Mouse (Mus musculus): Measurements from ENCODE around the gene Dact3. TPM values are rescaled to one million over a fixed set of nuclear protein-coding genes. Genes with fewer than 3 reads are reported as not detected.
A peak's percentile ranks its signal among the peaks of the same experiment; 100 is the strongest.

Gene Dact3
- total RNA-seq, 2 experiments from 2014 or later, result 11.2 to 11.7 TPM

DNA sequence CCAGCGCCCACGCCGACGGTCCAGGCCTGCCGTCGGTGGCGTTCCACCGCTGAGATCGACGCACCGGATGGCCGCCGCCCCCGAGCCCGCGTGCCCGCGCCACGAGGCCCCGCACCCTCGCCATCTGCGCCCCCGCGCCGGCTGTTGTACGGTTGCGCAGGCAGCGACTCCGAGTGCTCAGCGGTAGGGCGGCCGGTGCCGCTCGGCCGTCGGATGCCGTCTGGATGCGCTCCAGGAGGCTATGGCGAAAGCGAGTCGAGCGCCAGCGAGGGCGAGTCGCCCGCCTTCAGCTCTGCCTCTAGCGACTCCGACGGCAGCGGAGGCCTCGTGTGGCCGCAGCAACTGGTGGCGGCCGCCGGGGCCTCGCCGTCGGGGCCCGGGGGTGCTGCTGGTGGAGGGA is 10.8 kb downstream of the Dact3 start:
- intact Hi-C loops (cut with DNase I), result no loop called here
- no peak for DNase-seq

DNA sequence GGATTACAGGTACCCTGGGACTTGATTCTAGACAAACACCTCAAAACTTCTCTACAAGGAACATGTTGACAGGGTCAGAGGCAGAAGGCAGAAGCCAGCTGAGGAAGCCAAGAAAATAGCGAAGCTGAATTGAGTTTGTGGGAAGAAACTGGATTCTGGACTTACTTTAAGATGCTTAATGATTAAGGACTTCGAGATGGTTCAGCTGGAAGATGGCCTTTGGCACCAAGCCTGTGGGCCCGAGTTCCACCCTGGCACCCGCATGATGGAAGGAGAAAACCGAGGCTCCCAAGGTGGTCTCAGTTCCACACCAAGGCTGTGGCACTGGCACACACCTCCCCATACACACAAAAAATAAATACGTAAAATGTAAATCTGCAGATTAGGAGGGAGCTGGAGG is 15.4 kb downstream of the Dact3 start:
- peak in 1 of 2 experiments; percentile 66 for DNase-seq
- intact Hi-C loops (cut with DNase I), result loop anchor here (2.0 kb wide), 2 partner anchors 78 to 144 kb away; no protein-coding TSS in a partner anchor

DNA sequence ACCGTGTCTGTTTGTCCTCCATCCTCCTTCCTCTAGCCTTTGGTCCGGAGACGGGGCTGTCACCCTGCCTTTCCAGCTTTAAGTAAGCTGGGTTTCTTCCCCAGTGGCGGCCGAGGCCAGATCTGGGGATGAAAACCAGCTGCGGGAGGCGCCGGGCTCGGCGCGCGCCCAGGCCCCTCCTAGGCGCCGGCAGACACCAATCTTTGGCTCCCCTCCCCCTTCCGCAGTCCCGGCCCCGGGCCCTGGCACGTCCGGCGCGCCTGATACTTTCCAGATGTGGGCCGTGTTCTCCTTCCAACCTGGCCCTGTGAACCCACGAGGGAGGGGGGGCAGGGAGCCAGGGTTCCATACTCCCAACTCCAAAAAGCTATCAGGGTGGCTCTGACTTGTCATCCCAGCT is 15.8 kb downstream of the Dact3 start:
- intact Hi-C loops (cut with DNase I), result loop anchor here (2.0 kb wide), 2 partner anchors 78 to 144 kb away; no protein-coding TSS in a partner anchor

DNA sequence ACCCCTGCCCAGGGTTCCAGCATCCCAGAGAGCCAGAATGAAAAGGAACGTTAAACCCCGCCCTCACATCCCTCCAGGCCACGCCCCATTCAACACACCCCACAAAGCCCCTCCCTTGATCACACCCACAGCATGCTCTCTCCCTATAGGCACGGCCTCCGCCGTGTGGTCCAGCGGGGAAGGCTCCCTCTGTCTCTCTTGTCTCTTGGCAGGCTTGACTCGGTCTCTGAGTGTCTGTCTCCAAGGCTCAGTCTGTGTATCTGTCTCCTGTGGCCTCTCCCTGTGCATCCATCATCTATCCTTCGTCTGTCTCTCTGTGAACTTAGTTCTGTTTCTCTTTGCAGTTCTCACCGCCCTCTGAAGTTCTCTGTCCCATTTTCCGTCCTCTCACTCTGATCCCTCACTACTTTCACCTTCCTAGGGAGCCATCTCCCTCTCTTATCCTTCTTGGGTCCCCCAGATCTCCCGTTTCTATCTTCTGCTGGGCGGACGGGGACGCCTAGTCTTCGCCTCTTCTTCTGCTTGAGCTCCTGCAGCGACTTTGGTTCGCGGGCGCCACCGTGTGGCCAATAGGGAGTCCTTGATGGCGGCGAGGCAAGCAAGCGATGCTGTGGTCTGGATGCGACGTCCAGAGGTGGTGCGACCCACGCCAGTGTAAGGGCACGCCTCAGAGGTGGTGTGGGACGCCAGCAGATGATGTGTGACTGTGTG is 16.7 kb downstream of the Dact3 start, which contains the start of gene Gng8:
Gene Gng8 (plus strand): TSS at position 146 of the 711 bp plus-strand sequence.
- intact Hi-C loops (cut with DNase I), result loop anchor here (1.0 to 2.0 kb wide), 5 partner anchors 17 to 145 kb away; no protein-coding TSS in a partner anchor
- DNase-seq, result peak; percentile 88 to 89

More for the DNA sequence above, 15.8 kb downstream of the Dact3 start:
- peak; percentile 77 to 86 for DNase-seq

DNA sequence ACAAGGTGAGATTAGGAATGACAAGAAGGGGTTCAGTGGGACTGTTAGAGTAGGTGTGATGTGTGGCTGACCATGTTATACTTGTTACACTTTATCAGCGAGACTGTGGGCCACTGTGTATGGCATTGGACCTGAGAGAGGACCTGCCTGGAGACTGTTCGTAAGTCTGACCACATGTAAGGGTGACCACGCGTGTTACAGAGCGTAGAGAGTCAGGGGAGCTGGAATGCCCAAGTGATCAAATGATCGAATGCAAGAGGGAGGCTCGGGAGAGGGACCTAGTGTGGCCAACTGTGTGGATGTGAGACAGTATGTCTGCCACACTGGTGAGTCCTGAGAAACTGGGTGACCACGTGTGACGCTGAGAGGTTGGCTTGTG is 17.2 kb downstream of the Dact3 start:
- intact Hi-C loops (cut with DNase I), result loop anchor here (1.0 kb wide), 3 partner anchors 18 to 66 kb away; no protein-coding TSS in a partner anchor

DNA sequence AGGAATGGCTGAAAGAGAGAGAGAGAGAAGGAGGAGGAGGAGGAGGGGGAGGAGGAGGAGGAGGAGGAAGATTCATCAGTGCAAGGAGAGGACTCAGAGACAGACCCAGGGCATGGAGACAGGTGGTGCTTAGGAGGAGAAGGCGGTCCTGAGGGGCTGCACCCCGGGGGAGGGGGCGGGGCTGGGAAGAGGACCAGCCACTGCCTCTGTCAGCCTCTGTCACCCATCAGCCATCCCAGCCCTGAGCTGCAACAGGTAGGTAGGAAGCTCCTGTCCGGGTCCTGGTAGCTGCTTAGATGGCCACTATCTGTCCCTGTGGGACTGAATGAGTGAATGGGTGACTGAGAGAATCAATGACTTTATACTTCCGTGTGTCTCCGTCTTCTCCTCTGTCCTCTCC is 18.5 kb downstream of the Dact3 start:
- no peak for DNase-seq
- intact Hi-C loops (cut with DNase I), result no loop called here

More for the DNA sequence above, 17.2 kb downstream of the Dact3 start:
- no peak for DNase-seq

DNA sequence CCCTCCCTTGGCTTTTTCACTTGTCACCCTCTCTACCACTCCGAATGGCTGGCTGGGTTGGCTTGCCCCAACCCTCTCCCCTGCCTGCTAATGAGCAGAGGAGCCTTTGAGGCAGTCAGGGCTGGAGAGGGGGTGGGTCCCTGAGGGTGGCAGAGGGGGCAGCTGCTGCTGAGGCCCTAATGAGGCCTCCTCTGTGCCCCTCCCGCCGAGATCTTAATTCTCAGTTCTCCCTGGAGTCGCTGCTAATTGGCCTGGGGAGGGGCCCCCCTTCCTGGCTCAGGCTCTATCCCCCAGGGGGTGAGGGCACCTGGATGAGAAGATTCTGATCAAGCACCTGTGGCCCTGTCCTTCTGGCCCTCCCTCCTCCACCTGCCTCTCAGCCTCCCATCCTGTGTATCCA is 19.2 kb downstream of the Dact3 start:
- intact Hi-C loops (cut with DNase I), result no loop called here

DNA sequence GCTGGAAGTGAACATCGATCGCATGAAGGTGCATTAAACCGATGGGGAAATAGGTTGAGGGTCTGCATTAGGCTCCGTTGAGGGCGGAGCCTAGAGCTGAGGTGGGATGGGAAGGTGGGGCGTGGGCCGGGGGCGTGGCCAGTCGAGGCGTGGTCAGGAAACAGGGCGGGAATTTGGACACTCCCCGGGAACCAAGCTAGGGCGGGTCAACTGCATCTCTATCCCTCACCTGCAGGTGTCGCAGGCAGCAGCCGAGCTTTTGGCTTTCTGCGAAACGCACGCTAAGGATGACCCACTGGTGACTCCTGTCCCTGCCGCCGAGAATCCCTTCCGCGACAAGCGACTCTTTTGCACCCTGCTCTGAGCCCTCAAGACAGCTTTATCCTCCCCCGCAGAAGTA is 19.9 kb downstream of the Dact3 start:
- intact Hi-C loops (cut with DNase I), result loop anchor here (1.0 kb wide), 1 partner anchor 18 kb away; no protein-coding TSS in a partner anchor
- peak; percentile 82 to 84 for DNase-seq

More for the DNA sequence above, 19.2 kb downstream of the Dact3 start:
- DNase-seq, result no peak

DNA sequence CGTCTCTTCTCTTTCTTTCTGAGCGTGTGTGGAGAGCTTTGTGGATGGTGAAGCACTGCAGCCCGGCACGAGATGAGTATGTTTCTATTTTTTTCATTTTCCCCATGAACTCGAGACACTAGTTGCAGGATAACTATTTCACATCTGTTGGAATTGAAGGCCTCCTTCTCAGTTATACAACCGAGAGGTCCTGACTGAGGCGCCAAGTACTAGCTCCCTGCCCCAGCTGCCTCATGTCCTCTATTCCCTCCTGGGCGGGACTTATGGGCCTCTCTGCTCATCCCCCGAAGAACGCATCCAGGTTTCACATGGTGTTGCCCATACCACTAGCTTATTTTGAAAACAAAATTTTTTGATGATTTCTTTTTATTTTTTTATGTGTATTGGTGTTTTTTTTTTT is 20.4 kb downstream of the Dact3 start:
- no peak for DNase-seq
- intact Hi-C loops (cut with DNase I), result loop anchor here (1.0 kb wide), 1 partner anchor 18 kb away; no protein-coding TSS in a partner anchor

DNA sequence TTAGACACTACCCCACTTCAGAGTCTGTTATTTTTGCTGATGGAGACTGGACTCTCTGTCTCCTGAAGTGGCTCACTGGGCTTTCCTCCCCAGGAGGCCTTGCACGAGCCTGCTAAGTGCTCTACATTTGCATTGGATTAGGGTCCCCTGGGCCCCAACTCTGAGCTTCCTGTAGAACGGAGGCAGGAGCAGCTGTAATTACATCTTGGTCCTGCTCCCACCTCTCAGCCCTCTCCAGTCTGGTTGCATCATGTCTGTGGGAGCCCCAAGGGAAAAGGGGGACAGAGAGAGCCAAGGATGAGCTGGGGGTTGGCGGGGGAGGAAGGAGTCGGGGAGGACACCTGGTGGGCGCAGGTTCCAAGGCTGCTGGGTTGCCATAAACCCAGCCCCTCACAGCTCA is 25.4 kb downstream of the Dact3 start:
- no peak for DNase-seq
- intact Hi-C loops (cut with DNase I), result no loop called here

DNA sequence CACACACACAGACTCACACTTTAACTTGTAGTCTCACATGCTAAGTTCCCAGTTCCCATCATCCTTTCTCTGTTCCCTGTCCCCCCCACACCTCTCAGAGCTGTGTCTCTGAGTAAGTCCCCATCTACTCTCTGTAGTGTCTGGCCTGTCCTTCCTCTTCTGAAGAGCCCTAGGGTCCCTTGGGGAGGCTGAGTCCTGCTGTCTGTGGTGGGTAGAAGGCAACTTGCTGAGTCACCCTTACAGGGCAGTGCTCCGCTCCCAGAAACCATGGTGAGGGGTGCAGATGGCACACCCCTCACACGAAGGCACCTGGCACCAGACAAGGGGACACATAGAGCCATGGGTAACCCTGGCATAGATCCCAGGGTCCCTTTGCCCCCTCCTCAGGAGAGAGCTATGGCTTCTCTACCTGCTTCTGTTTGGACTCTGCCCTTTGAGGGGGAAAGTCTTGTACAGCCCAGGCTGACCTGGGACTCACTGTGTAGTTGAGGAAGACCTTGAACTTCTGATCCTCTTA is 28.4 kb downstream of the Dact3 start:
- DNase-seq, result no peak
- intact Hi-C loops (cut with DNase I), result no loop called here

DNA sequence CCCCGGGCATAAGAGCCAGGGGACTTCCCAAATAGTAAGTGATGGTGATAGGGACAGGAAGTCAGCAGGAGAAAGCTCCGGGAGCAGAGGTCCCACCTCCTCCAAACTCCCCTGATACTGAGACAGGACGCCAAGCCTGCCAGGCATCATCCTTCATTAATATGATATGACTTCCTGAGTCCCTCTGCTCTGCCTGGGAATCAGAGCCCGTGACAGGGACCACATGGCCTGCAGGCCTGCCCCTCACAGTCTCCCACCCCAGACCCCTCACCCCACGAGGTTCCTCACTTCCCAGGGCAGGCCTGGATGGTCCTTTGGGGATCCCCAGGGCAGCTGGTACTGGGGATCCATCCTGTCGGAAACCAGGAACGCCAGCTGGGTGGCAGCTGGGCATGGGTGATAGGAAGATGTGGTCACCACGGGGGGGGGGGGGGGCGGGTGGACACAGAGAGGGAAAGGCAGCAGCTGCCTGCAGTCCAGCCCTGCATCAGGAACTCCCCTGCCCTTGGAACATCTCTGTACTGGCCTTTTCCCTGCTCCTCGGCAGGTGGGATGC is 29.1 kb downstream of the Dact3 start:
- no peak for DNase-seq
- intact Hi-C loops (cut with DNase I), result no loop called here

DNA sequence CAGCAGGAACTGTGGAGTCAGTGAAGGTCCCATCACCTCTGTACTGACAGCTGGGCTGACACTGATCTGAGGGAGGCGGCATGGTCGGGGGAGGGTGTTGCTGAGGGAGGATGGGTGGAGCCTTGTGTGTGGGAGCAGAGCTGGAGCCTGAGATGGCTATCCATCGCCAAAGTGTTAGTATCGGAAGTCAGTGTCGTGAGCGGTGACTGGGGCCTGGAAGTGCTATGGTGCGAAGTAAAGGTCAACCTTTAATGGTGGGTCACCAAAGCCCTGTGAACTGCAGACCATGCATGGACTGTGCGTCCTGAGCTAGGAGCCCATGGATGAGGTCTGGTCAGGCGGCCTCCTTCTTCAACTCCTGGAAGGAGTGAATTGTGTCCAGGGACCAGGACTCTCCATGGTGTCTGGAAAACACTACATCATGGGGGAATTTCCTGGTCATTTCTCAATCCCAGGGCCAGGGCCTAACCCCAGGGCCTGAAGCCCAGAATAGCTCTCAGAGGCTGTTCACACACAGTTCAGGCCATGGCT is 30.4 kb downstream of the Dact3 start:
- intact Hi-C loops (cut with DNase I), result no loop called here
- peak in 1 of 2 experiments; percentile 68 for DNase-seq

DNA sequence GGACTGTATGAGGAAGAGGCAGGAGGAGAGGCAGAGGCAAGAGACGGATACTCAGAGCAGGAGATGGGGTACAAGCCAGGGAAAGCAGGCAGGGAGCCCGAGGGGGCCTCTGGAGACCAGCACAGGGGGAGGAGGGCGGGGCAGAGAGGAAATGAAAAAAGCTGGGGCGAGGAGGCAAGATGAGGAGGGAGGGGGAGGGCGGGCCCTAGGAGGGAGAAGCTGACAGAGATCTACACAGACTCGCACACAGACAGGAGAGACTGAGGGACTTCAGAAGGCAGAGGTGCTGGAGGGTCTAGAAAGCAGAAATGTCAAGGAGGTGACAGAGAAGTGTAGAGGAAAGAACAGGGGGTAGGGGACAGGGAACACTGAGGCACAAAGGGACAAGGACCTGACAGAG is 31.2 kb downstream of the Dact3 start, which contains the start of gene Ptgir:
Gene Ptgir (plus strand): TSS at position 210 of the 400 bp plus-strand sequence.
- DNase-seq, result peak; percentile 77 to 78
- intact Hi-C loops (cut with DNase I), result no loop called here

DNA sequence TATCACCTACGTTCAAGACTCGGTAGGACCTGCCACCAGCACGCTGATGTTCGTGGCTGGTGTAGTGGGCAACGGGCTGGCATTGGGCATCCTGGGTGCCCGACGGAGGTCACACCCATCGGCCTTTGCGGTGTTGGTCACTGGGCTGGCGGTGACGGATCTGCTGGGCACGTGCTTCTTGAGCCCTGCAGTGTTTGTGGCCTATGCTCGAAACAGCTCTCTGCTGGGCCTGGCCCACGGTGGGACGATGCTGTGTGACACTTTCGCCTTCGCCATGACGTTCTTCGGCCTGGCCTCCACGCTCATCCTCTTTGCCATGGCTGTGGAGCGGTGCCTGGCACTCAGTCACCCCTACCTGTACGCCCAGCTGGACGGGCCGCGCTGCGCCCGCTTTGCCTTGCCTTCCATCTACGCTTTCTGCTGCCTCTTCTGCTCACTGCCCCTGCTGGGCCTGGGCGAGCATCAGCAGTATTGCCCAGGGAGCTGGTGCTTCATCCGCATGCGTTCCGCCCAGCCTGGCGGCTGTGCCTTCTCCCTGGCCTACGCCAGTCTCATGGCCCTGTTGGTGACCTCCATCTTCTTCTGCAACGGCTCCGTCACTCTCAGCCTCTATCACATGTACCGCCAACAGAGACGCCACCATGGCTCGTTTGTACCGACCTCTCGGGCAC is 31.9 kb downstream of the Dact3 start:
- DNase-seq, result no peak
- intact Hi-C loops (cut with DNase I), result no loop called here

DNA sequence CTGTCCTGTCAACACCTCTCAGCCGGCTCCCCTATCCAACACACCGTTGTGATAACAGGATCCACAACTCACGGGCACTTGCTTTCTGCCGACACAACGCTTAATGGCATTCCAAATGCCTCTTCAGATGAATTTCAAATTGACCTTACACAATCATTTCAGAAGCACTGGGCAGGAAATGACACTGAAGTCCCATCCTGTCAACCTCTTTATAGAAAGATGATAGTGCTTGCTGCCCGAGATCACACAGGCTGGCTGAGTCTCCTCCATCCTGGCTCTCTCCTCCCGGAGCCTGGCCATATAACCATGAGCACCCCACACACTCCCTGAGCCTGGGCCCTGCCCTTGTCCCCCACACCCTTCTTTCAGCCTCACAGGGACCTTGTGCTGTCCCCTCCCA is 32.7 kb downstream of the Dact3 start:
- intact Hi-C loops (cut with DNase I), result no loop called here

DNA sequence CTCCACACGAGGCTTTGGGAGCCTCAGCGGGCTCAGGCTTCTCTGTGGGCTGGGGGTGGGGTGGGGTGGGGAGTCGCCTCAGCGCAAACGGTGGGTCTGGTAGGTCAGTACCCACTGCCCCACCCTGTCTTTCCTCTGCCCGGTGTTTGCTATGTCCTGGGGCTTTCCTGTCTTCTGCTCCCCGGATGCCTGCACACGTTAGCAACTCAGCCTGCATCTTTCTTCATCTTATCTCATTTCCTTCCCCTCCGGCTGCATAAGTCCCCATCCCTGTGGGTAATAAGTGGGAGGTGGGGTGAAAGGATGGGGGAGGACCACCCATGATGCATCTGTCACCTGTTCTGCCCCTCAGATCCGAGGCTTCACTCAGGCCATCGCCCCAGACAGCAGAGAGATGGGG is 33.2 kb downstream of the Dact3 start:
- intact Hi-C loops (cut with DNase I), result no loop called here
- DNase-seq, result no peak

More for the DNA sequence above, 32.7 kb downstream of the Dact3 start:
- DNase-seq, result no peak

DNA sequence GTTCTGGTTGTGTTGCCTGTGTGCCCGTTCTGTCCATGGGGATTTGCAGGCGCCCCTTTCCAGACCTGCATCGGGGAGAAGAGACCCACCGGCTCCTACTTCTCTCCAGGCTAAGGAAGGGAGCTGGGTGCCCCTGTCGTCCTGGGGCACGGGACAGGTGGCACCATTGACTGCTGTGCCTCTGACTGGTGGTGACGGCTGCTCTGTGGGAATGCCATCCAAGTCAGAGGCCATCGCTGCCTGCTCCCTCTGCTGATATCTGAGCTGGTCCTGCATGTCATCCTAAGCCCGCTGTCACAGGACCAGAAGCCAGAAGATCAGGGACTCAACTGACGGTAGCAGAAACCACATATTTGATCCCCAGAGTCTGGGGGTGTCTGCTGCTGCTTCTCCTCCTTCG is 33.7 kb downstream of the Dact3 start:
- no peak for DNase-seq
- intact Hi-C loops (cut with DNase I), result no loop called here

DNA sequence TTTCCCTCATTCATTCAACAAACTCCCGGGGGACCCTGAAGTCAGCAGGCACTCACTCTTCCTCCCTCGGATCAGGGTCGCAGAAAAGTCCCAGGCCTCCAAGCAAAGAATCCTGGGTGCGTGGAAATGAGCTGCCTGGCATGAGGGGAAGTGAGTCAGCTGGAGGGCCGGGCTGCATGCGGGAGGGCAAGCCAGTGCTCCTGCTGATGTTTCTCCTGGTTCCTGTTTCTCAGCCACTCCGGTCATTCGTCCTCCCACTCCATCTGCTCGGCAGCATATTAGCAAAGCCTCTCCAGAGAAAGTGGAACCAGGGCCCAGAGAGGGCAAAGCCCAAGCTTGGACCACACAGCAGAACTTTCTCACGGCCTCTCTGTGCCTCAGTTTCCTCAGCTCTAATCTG is 34.8 kb downstream of the Dact3 start:
- no peak for DNase-seq
- intact Hi-C loops (cut with DNase I), result loop anchor here (5.0 kb wide), 1 partner anchor 83 kb away; no protein-coding TSS in a partner anchor

DNA sequence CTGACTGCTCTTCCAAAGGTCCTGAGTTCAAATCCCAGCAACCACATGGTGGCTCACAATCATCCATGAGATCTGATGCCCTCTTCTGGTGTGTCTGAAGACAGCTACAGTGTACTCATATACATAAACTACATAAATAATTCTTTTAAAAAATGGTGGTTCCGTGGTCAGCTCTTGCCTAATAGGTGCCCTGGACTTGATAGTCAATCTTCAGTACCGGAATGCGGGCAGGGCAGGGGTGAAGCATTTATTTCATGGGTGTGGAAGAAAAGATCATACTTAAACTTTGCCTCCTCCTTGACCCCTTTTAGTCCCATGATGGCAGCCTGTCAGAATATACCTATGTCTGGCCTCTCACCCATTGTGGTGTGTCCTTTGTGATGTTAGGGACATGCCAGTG is 36.8 kb downstream of the Dact3 start:
- no peak for DNase-seq
- intact Hi-C loops (cut with DNase I), result loop anchor here (5.0 kb wide), 1 partner anchor 85 kb away; no protein-coding TSS in a partner anchor

DNA sequence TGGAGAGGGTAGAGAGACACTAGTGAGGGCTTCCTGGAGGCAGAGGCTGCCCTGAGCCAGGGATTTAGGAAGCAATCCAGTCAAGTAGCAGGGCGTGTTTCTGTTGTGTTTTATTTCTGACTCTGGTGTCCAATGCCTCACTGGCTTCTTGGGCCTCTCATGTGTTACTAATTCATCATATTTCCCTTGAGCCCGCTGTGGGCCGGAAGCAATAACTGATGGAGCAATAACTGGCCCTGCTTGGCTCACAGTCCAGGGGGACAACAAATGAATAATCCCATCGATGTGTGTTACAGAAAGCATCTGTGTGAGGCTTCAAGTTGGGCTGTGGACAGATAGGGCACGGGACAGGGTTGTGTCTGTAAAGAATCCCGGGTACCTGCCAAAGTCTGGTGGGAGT is 37.2 kb downstream of the Dact3 start:
- intact Hi-C loops (cut with DNase I), result loop anchor here (5.0 kb wide), 1 partner anchor 85 kb away; no protein-coding TSS in a partner anchor
- peak in 1 of 2 experiments; percentile 54 for DNase-seq

All from heart, postnatal 36 days (tissue).